Comparison of ENCODE assay signal across 20 mouse cellular contexts in the genomic region with DNA sequence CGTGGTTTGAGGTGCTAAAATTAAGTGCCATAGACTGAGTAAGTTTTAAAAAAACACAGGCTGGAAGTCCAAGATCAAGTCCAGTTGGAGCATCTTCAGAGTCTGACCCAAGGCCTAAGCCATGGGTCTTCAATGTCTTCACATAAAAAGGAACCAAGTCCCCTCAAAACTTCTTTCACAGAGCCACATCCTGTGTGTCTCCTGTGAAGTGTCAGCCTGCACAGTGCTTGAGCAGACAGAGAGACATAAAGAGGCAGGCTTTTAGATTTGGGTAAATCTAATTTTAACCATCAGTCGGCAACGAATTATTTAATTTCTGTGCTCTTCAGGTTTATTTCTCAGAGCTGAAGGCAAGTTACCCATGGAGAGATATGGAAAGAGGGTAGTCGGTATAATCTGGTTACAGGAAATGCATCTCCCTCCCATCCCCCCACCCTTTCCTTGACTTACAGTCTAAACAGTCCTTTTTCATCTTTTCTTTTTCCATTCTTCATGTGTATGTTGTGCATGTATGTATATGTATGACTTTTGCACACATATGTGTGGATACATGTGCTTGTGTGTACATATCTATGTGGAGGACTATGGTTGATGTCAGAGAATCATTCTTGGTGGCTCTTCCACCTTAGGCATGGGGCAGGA.
DNase-seq lines count a peak whose midpoint lies in the region; ATAC-seq lines count a peak whose summit lies in the region.
"Had no signal": no experiment of that assay in that cellular context is flagged by ENCODE, and none has a peak within 500 bp of the region (broad histone marks: within the 10 kb centered on the region; RNA-seq: fewer than 3 reads in every experiment).

No protein-coding gene starts in this region.

- no peaks in the 10 kb centered on the region for H3K27me3 ChIP-seq in heart, embryonic 11.5 days (ENCODE audit: control insufficient read depth, insufficient read depth, low read length)
- H3K27me3 ChIP-seq: CH12.LX; heart, embryonic 13.5 days; hindbrain, embryonic 13.5 days; intestine, embryonic 15.5 days; kidney, embryonic 15.5 days had no signal

- no peak overlapping the region for H3K27ac ChIP-seq in heart, embryonic 11.5 days (ENCODE audit: low read depth, low read length)
- H3K27ac ChIP-seq: embryonic facial prominence, embryonic 10.5 days; heart, embryonic 13.5 days; hindbrain, embryonic 13.5 days; intestine, embryonic 15.5 days; kidney, embryonic 15.5 days; liver, embryonic 14.5 days; stomach, postnatal 0 days had no signal

- H3K9me3 ChIP-seq in heart, embryonic 11.5 days (replicated peaks; ENCODE audit: control insufficient read depth, low read length), result no peaks in the 10 kb centered on the region
- H3K9me3 ChIP-seq: embryonic facial prominence, embryonic 10.5 days; heart, embryonic 13.5 days; hindbrain, embryonic 13.5 days; intestine, embryonic 15.5 days; kidney, embryonic 15.5 days had no signal

- no peaks in the 10 kb centered on the region for H3K36me3 ChIP-seq in heart, embryonic 11.5 days (ENCODE audit: control insufficient read depth, insufficient read depth, low read length)
- H3K36me3 ChIP-seq: embryonic facial prominence, embryonic 10.5 days; heart, embryonic 13.5 days; hindbrain, embryonic 13.5 days; intestine, embryonic 15.5 days; kidney, embryonic 15.5 days had no signal

- H3K4me1 ChIP-seq in heart, embryonic 11.5 days (ENCODE audit: control insufficient read depth, insufficient read depth, low read length), result 0 out of 2 replicates have a peak, but pooled peaks cover 5% of the 10 kb centered on the region
- H3K4me1 ChIP-seq: intestine, embryonic 15.5 days had no signal

- ATAC-seq in inflammation-experienced regulatory T-cells, adult 6 months, result peak; percentile 76
- ATAC-seq in heart, embryonic 11.5 days (replicated peaks; ENCODE audit: insufficient number of reproducible peaks, low FRiP score, low TSS enrichment), result no peak
- ATAC-seq: intestine, embryonic 15.5 days; midbrain, embryonic 16.5 days had no signal

- WGBS in heart, embryonic 11.5 days (ENCODE audit: insufficient replicate concordance), result 73% methylated on average over 4 of the region's 4 CpGs

- no peak overlapping the region for H3K4me3 ChIP-seq in heart, embryonic 11.5 days (ENCODE audit: low read depth, low read length)
- H3K4me3 ChIP-seq: embryonic facial prominence, embryonic 10.5 days; heart, embryonic 13.5 days; hindbrain, embryonic 13.5 days; intestine, embryonic 15.5 days; kidney, embryonic 15.5 days had no signal

- H3K4me2 ChIP-seq in heart, embryonic 11.5 days, result no peak overlapping the region
- H3K4me2 ChIP-seq: heart, embryonic 13.5 days; hindbrain, embryonic 13.5 days; intestine, embryonic 15.5 days; kidney, embryonic 15.5 days had no signal

- no peak overlapping the region for H3K9ac ChIP-seq in heart, embryonic 11.5 days (ENCODE audit: low read depth, low read length)
- H3K9ac ChIP-seq: heart, embryonic 13.5 days; hindbrain, embryonic 13.5 days; intestine, embryonic 15.5 days; kidney, embryonic 15.5 days; liver, embryonic 14.5 days had no signal

- DNase-seq in A20 (ENCODE audit: low read depth, low spot score), result peak; percentile 26
- DNase-seq in CD4-positive, CD25-positive, alpha-beta regulatory T cell, adult 2 months (ENCODE audit: low read depth, low spot score), result peak; percentile 54
- peak; percentile 14 to 30 for DNase-seq in thymus, postnatal 10 days (ENCODE audit: low spot score in 2 of 2)
- DNase-seq in adrenal gland, postnatal 14 days, result no peak
- DNase-seq in ovary, postnatal 14 days (ENCODE audit: low spot score), result no peak
- DNase-seq: cerebellum, adult 2 months; cerebellum, postnatal 36 days; kidney, postnatal 4 days; spleen, adult 18-20 months had no signal

Comparison
In these comparisons a context has a peak if more than half of its experiments do, and no peak if none do; other contexts are left out.
1. DNase-seq: peak in A20 (single experiment), CD4-positive, CD25-positive, alpha-beta regulatory T cell, adult 2 months (single experiment) and thymus, postnatal 10 days (2 of 2); none in adrenal gland, postnatal 14 days (single experiment) and ovary, postnatal 14 days (single experiment).